Mouse (Mus musculus) frontal cortex, postnatal 25 days (tissue): ENCODE data around the gene Mospd2.

Experiments
- DNase-seq, 2 experiments: peaks; one replicate each; pipeline ENCODE4 v3.0.0; 2022; ENCODE audit warnings: low spot score in 2 of 2

The Mospd2 gene

GRCm38 (mm10) chrX:164980193-164980775 is at the start of gene Mospd2, which contains the start of gene Fancb:
Gene Mospd2, minus strand, starts transcription at chrX:164980375.
Gene Fancb, plus strand, starts transcription at chrX:164980592.
- DNase-seq, result peak; percentile 53 to 65

- DNase-seq, result no peak
These were observed 24.7 kb upstream of the Mospd2 start, which contains the start of gene Gm17604 for GRCm38 (mm10) chrX:165004779-165005324. Gene Gm17604, minus strand, starts transcription at chrX:165004829.

- DNase-seq, result no peak
These were observed 23.0 kb upstream of the Mospd2 start for GRCm38 (mm10) chrX:165003141-165003540.

- DNase-seq, result no peak
These were observed 1.3 kb downstream of the Mospd2 start for GRCm38 (mm10) chrX:164978866-164979265.

GRCm38 (mm10) chrX:164971206-164971605 is 9.0 kb downstream of the Mospd2 start:
- no peak for DNase-seq

GRCm38 (mm10) chrX:164965750-164966448 is 14.3 kb downstream of the Mospd2 start:
- no peak for DNase-seq

GRCm38 (mm10) chrX:164952601-164953375 is 27.4 kb downstream of the Mospd2 start:
- no peak for DNase-seq

GRCm38 (mm10) chrX:164951858-164952576 is 28.2 kb downstream of the Mospd2 start:
- no peak for DNase-seq

GRCm38 (mm10) chrX:164941540-164941939 is 38.6 kb downstream of the Mospd2 start:
- DNase-seq, result no peak

GRCm38 (mm10) chrX:164912993-164913392 is 67.2 kb downstream of the Mospd2 start:
- no peak for DNase-seq

GRCm38 (mm10) chrX:164912186-164912585 is 68.0 kb downstream of the Mospd2 start:
- DNase-seq, result no peak

GRCm38 (mm10) chrX:164901847-164902246 is 78.3 kb downstream of the Mospd2 start:
- no peak for DNase-seq

- no peak for DNase-seq
These were observed 80.4 kb downstream of the Mospd2 start for GRCm38 (mm10) chrX:164899805-164900204.

- no peak for DNase-seq
These were observed 93.9 kb downstream of the Mospd2 start for GRCm38 (mm10) chrX:164886260-164886659.
